Mouse (Mus musculus) ES-Bruce4 (cell line): ENCODE measurements at regions not wholly inside any gene's neighbourhood (a gene's known extent, or its start where the extent isn't known, plus 50 kb on each side); places are given as distances from the start of the nearest gene placed in this dataset.

ENCODE experiments used
- CTCF ChIP-seq: IDR thresholded peaks from one replicate; pipeline ENCODE4 v1.8.1; 2011; ENCODE audit warnings: low read depth, low read length
- POLR2A ChIP-seq: IDR thresholded peaks from one replicate; pipeline ENCODE4 v1.8.1; 2011; ENCODE audit warnings: low read length; ENCODE audit not compliant: insufficient read depth

DNA sequence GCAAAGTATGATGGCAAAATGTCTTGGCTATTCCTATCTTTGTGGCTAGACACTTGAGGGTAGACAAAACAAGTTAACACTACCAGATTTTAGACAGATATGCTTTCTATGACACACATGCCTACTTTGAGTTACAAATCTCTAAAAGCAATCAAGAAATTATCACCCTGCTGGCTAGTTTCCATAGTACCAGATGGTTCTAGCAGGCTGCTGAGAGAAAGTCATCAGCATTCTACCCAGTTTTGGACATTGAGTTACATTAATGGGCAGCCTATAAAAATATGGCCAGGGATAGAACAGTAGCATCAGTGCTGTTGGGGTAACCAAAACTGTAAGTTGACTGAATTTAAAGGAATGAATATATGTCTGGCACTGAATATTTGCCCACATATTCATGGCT is 234.2 kb upstream of the Brinp3 start:
- no peak for TF ChIP-seq CTCF
- no peak for TF ChIP-seq POLR2A
